Mouse (Mus musculus) embryonic fibroblast, embryonic 13.5 days (primary cell): ENCODE data around the gene Nuak2. TPM values are rescaled to one million over a fixed set of nuclear protein-coding genes. Genes with fewer than 3 reads are reported as not detected.

Source experiments
- H3K27ac ChIP-seq: 2 replicates; pipeline ENCODE4 v1.5.1; 2012; ENCODE audit warnings: low read length, control low read depth, inconsistent platforms; ENCODE audit not compliant: insufficient read depth
- H3K4me1 ChIP-seq: 2 replicates; pipeline ENCODE4 v1.6.1; 2011; ENCODE audit warnings: low read length; ENCODE audit not compliant: control insufficient read depth, insufficient read depth
- H3K4me3 ChIP-seq: 2 replicates; pipeline ENCODE4 v1.5.1; 2011; ENCODE audit warnings: mild to moderate bottlenecking, control low read depth, low read length; ENCODE audit not compliant: insufficient read depth
- CTCF ChIP-seq: IDR thresholded peaks from 2 replicates; pipeline ENCODE4 v1.5.1; 2011; ENCODE audit warnings: mild to moderate bottlenecking, control low read depth, low read length, moderate library complexity, borderline replicate concordance; ENCODE audit not compliant: insufficient read depth
- POLR2A ChIP-seq: IDR thresholded peaks from 2 replicates; pipeline ENCODE4 v1.6.1; 2011; ENCODE audit warnings: low read depth, mild to moderate bottlenecking, control low read depth, low read length, moderate library complexity
- polyA plus RNA-seq: library from polyadenylated mRNA; stranded (reverse); fragments of >200 nt; gene quantifications from 2 replicates; pipeline ENCODE4 v1.2.4, GENCODE M21; 2011; ENCODE audit warnings: low read depth; ENCODE audit not compliant: missing spikeins, insufficient read length

Nuak2 gene
- polyA plus RNA-seq, 1 experiment: 9.2 TPM

GRCm38 (mm10) chr1:132321821-132322580 lies 6.1 kb downstream of the Nuak2 start:
- no peak overlapping the region for H3K27ac ChIP-seq
- no peak overlapping the region for H3K4me3 ChIP-seq
- peaks cover 10% of the 10 kb centered on the region for H3K4me1 ChIP-seq
- TF ChIP-seq CTCF (no peak), POLR2A (no peak)

GRCm38 (mm10) chr1:132322711-132323542 lies 7.0 kb downstream of the Nuak2 start:
- Histone ChIP-seq H3K27ac (no peak overlapping the region), H3K4me1 (peaks cover 10% of the 10 kb centered on the region), H3K4me3 (no peak overlapping the region)
- no peak for TF ChIP-seq CTCF
- TF ChIP-seq POLR2A: no peak

- Histone ChIP-seq H3K27ac (no peak overlapping the region), H3K4me3 (no peak overlapping the region), H3K4me1 (0 out of 2 replicates have a peak, but pooled peaks cover 2% of the 10 kb centered on the region)
- TF ChIP-seq POLR2A (no peak), CTCF (no peak)
These were observed 10.9 kb downstream of the Nuak2 start for GRCm38 (mm10) chr1:132326777-132327176.

GRCm38 (mm10) chr1:132327477-132327876 lies 11.6 kb downstream of the Nuak2 start:
- Histone ChIP-seq H3K4me1 (no peaks in the 10 kb centered on the region), H3K4me3 (no peak overlapping the region), H3K27ac (no peak overlapping the region)
- TF ChIP-seq POLR2A (no peak), CTCF (no peak)

- Histone ChIP-seq H3K27ac (no peak overlapping the region), H3K4me3 (no peak overlapping the region), H3K4me1 (0 out of 2 replicates have a peak, but pooled peaks cover 3% of the 10 kb centered on the region)
- no peak for TF ChIP-seq CTCF
- no peak for TF ChIP-seq POLR2A
These were observed 12.6 kb downstream of the Nuak2 start for GRCm38 (mm10) chr1:132328565-132328964.

GRCm38 (mm10) chr1:132329656-132330055 lies 13.7 kb downstream of the Nuak2 start:
- H3K4me1 ChIP-seq: peaks cover 5% of the 10 kb centered on the region; the same call in 1 of the 2 replicates
- no peak overlapping the region for H3K27ac ChIP-seq
- no peak for TF ChIP-seq CTCF
- TF ChIP-seq POLR2A: no peak
- H3K4me3 ChIP-seq: no peak overlapping the region

GRCm38 (mm10) chr1:132330397-132330796 lies 14.5 kb downstream of the Nuak2 start:
- no peak overlapping the region for H3K27ac ChIP-seq
- TF ChIP-seq POLR2A (no peak), CTCF (no peak)
- H3K4me1 ChIP-seq: peaks cover 11% of the 10 kb centered on the region

GRCm38 (mm10) chr1:132331283-132331682 lies 15.4 kb downstream of the Nuak2 start:
- H3K4me3 ChIP-seq: no peak overlapping the region
- TF ChIP-seq POLR2A (no peak), CTCF (no peak)
- no peak overlapping the region for H3K27ac ChIP-seq
- H3K4me1 ChIP-seq: peaks cover 19% of the 10 kb centered on the region

More at GRCm38 (mm10) chr1:132330397-132330796, 14.5 kb downstream of the Nuak2 start:
- no peak overlapping the region for H3K4me3 ChIP-seq

- no peak for TF ChIP-seq CTCF
- TF ChIP-seq POLR2A: no peak
- Histone ChIP-seq H3K27ac (peak overlapping the region; percentile 77), H3K4me1 (peaks cover 20% of the 10 kb centered on the region), H3K4me3 (no peak overlapping the region)
These were observed 17.3 kb downstream of the Nuak2 start for GRCm38 (mm10) chr1:132333201-132333600.

- peaks cover 22% of the 10 kb centered on the region for H3K4me1 ChIP-seq
- no peak overlapping the region for H3K4me3 ChIP-seq
- TF ChIP-seq POLR2A (no peak), CTCF (no peak)
- H3K27ac ChIP-seq: peak overlapping the region; percentile 91
These were observed 17.8 kb downstream of the Nuak2 start for GRCm38 (mm10) chr1:132333675-132334141.
